Mouse (Mus musculus): ENCODE results near the gene Terf2. TPM values are rescaled to one million over a fixed set of nuclear protein-coding genes. Genes with fewer than 3 reads are reported as not detected.
"Not testable (repeated sequence)": the region's sequence is repeated elsewhere in the genome, so short reads cannot be mapped to it uniquely, and the experiment has no call there.

Gene Terf2
- polyA plus RNA-seq, 1 experiment: 51.9 TPM

- no peak for DNase-seq (ENCODE audit: low read depth)
- TF ChIP-seq POLR2A (IDR thresholded peaks at IDR 0.05; ENCODE audit: borderline replicate concordance, extremely low read depth, insufficient read depth, insufficient read length, poor library complexity, severe bottlenecking): no peak
Observed at GRCm38 (mm10) chr8:107052046-107052445, 44.3 kb downstream of the Terf2 start.

GRCm38 (mm10) chr8:107049480-107049879 lies 46.9 kb downstream of the Terf2 start:
- no peak for TF ChIP-seq POLR2A (IDR thresholded peaks at IDR 0.05; ENCODE audit: borderline replicate concordance, extremely low read depth, insufficient read depth, insufficient read length, poor library complexity, severe bottlenecking)
- no peak for TF ChIP-seq CTCF (IDR thresholded peaks at IDR 0.05; ENCODE audit: borderline replicate concordance, extremely low read depth, insufficient read depth, insufficient read length)

GRCm38 (mm10) chr8:107048061-107048941 lies 48.0 kb downstream of the Terf2 start, which contains the start of gene Pdf:
TSS of gene Pdf (minus strand) at chr8:107048614.
- no peak for TF ChIP-seq CTCF (IDR thresholded peaks at IDR 0.05; ENCODE audit: borderline replicate concordance, extremely low read depth, insufficient read depth, insufficient read length)
- peak; percentile 53 for TF ChIP-seq POLR2A (IDR thresholded peaks at IDR 0.05; ENCODE audit: borderline replicate concordance, extremely low read depth, insufficient read depth, insufficient read length, poor library complexity, severe bottlenecking)

More at GRCm38 (mm10) chr8:107049480-107049879, 46.9 kb downstream of the Terf2 start:
- no peak for DNase-seq (ENCODE audit: low read depth)

GRCm38 (mm10) chr8:107046976-107047375 lies 49.4 kb downstream of the Terf2 start:
- TF ChIP-seq CTCF (IDR thresholded peaks at IDR 0.05; ENCODE audit: borderline replicate concordance, extremely low read depth, insufficient read depth, insufficient read length) (no peak), POLR2A (IDR thresholded peaks at IDR 0.05; ENCODE audit: borderline replicate concordance, extremely low read depth, insufficient read depth, insufficient read length, poor library complexity, severe bottlenecking) (no peak)
- no peak for DNase-seq (ENCODE audit: low read depth)

More at GRCm38 (mm10) chr8:107048061-107048941, 48.0 kb downstream of the Terf2 start, which contains the start of gene Pdf:
- DNase-seq (ENCODE audit: low read depth): peak; percentile 89

GRCm38 (mm10) chr8:107045478-107045877 lies 50.9 kb downstream of the Terf2 start:
- TF ChIP-seq POLR2A (IDR thresholded peaks at IDR 0.05; ENCODE audit: borderline replicate concordance, extremely low read depth, insufficient read depth, insufficient read length, poor library complexity, severe bottlenecking) (no peak), CTCF (IDR thresholded peaks at IDR 0.05; ENCODE audit: borderline replicate concordance, extremely low read depth, insufficient read depth, insufficient read length) (no peak)

GRCm38 (mm10) chr8:107040632-107041031 lies 55.7 kb downstream of the Terf2 start:
- no peak for DNase-seq (ENCODE audit: low read depth)
- TF ChIP-seq CTCF (IDR thresholded peaks at IDR 0.05; ENCODE audit: borderline replicate concordance, extremely low read depth, insufficient read depth, insufficient read length) (no peak), POLR2A (IDR thresholded peaks at IDR 0.05; ENCODE audit: borderline replicate concordance, extremely low read depth, insufficient read depth, insufficient read length, poor library complexity, severe bottlenecking) (no peak)

More at GRCm38 (mm10) chr8:107045478-107045877, 50.9 kb downstream of the Terf2 start:
- no peak for DNase-seq (ENCODE audit: low read depth)

- no peak for TF ChIP-seq POLR2A (IDR thresholded peaks at IDR 0.05; ENCODE audit: borderline replicate concordance, extremely low read depth, insufficient read depth, insufficient read length, poor library complexity, severe bottlenecking)
- no peak for TF ChIP-seq CTCF (IDR thresholded peaks at IDR 0.05; ENCODE audit: borderline replicate concordance, extremely low read depth, insufficient read depth, insufficient read length)
- no peak for DNase-seq (ENCODE audit: low read depth)
Observed at GRCm38 (mm10) chr8:107036626-107037025, 59.7 kb downstream of the Terf2 start.

- TF ChIP-seq POLR2A (IDR thresholded peaks at IDR 0.05; ENCODE audit: borderline replicate concordance, extremely low read depth, insufficient read depth, insufficient read length, poor library complexity, severe bottlenecking) (no peak), CTCF (IDR thresholded peaks at IDR 0.05; ENCODE audit: borderline replicate concordance, extremely low read depth, insufficient read depth, insufficient read length) (no peak)
- no peak for DNase-seq (ENCODE audit: low read depth)
Observed at GRCm38 (mm10) chr8:107035641-107036040, 60.7 kb downstream of the Terf2 start.

- DNase-seq (ENCODE audit: low read depth): not testable (repeated sequence)
Observed at GRCm38 (mm10) chr8:107033609-107034008, 62.7 kb downstream of the Terf2 start.

- DNase-seq (ENCODE audit: low read depth): no peak
- TF ChIP-seq CTCF (IDR thresholded peaks at IDR 0.05; ENCODE audit: borderline replicate concordance, extremely low read depth, insufficient read depth, insufficient read length) (no peak), POLR2A (IDR thresholded peaks at IDR 0.05; ENCODE audit: borderline replicate concordance, extremely low read depth, insufficient read depth, insufficient read length, poor library complexity, severe bottlenecking) (no peak)
Observed at GRCm38 (mm10) chr8:107031577-107032090, 64.7 kb downstream of the Terf2 start.

- TF ChIP-seq POLR2A (IDR thresholded peaks at IDR 0.05; ENCODE audit: borderline replicate concordance, extremely low read depth, insufficient read depth, insufficient read length, poor library complexity, severe bottlenecking) (peak; percentile 78), CTCF (IDR thresholded peaks at IDR 0.05; ENCODE audit: borderline replicate concordance, extremely low read depth, insufficient read depth, insufficient read length) (peak; percentile 86)
- peak; percentile 97 for DNase-seq (ENCODE audit: low read depth)
Observed at GRCm38 (mm10) chr8:107030650-107031576, 65.4 kb downstream of the Terf2 start, which contains the start of gene Vps4a. TSS of gene Vps4a (plus strand) at chr8:107031222.
